Mouse (Mus musculus) layer of hippocampus, postnatal 14 days (tissue): ENCODE data around the gene Slc26a9. TPM values are rescaled to one million over a fixed set of nuclear protein-coding genes. Genes with fewer than 3 reads are reported as not detected.
"Not testable (repeated sequence)": the region's sequence is repeated elsewhere in the genome, so short reads cannot be mapped to it uniquely, and the experiment has no call there.

ENCODE experiments used
- DNase-seq, 2 experiments: peaks; one replicate each; pipeline ENCODE4 v3.0.0; 2021 to 2022; ENCODE audit warnings: low spot score in 2 of 2, mixed read lengths in 1 of 2
- total RNA-seq, 2 experiments: library from RNA; stranded (reverse); gene quantifications; 2 replicates each; pipeline ENCODE4 v1.2.3; 2021

The Slc26a9 gene
- total RNA-seq, 2 experiments from 2014 or later = 0.26 to 0.30 TPM

DNA sequence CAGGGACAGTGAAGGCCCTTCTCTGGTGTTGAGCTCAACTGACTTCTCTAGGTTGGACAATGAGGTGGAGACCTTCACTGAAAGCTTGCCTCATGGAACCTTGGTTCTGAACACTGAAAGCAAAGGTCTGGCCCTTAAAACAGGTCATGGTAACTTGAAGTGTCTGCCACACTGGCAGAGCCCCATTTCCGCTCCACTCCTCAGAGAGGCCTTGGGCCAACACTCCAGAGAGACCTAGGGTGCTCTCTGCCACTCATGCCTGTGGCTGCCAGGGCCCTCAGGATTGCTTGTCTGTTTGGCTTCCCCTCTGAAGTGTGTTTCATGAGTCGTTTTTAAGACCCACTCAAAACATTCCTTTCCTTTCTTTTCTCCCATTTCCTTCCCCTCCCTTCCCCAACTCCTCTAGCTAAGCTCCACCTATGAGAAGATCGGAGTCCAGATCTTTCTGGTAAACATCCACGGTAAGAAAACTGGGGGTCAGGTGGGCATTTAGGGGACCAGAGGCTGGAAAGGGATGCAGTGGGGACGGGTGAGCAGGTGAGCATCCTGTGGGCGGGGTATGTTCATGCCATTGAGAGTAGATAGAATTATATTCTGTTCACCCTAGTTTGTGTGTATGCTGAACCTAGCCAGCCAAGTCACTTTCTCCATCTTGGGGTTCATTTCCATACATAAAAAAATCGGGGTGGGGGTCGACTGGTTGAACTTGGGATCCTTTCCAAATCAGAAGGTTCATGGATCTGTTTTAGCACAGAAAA is 20.9 kb downstream of the Slc26a9 start:
- DNase-seq = no peak

DNA sequence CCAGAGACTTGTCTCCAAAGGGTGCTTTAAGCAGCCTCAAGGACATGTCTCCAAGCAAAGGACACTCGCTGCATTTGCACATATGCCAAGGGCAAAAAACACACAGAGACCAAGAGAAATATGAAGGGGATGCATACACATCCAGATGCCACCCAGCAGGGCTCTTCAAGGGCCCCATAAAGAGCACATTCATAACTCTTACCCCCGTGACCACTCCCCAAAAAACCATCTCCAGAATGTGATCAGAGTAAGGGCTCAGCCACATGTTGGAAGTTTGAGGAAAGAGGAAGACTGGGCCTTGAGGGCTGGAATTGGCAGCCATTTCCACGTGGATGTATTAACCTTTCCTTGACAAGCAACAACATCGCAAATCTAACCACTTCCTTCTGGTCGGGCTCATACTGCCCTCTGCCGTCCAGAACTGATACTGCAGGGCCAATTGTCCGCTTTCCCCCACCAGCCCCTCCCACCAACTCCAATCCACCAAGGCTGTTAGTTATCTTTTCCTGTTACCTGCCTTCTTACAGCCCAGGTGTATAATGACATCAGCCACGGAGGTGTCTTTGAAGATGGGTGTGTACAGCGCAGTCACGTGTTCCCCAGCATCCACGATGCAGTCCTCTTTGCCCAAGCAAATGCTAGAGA is 21.7 kb downstream of the Slc26a9 start:
- DNase-seq = peak; percentile 86

DNA sequence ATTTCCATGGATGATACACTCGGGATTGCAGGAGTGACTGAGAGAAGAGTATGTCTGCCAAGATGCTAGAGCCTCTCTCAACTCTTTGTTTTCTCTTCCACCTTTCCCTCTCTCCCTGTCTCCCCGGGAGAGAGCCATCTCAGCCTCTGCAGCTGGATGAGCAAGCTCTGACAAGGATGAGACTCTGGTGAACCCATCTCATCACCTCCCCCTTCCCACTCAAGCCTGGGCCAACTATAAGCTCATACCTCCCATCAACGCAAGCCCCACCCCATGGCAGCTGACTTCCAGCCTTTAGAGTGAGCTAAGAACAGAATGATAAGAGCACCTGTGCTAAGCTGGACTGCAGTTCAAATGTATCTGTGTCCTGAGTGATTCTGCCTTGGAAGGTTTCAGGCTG is 25.5 kb downstream of the Slc26a9 start:
- DNase-seq = no peak

DNA sequence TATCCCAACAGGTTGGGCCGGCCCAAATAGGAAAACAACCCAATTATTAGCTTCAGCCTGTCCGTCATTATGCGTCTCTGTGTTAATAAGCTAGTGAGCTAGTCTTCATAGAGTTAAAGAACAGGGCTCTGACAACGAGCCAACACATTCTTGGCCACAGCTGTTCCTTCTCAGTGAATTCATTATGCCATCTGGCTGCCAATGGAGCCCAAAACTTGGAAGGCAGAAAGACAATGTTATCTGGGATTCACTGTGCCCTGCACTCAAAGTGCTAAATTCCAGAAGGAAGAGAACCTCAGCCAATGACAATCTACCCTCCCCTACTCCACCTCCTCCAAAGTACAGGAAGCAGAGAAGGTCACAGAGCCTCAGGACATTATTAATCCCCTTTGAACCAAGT is 26.8 kb downstream of the Slc26a9 start:
- DNase-seq = peak; percentile 80 to 93

DNA sequence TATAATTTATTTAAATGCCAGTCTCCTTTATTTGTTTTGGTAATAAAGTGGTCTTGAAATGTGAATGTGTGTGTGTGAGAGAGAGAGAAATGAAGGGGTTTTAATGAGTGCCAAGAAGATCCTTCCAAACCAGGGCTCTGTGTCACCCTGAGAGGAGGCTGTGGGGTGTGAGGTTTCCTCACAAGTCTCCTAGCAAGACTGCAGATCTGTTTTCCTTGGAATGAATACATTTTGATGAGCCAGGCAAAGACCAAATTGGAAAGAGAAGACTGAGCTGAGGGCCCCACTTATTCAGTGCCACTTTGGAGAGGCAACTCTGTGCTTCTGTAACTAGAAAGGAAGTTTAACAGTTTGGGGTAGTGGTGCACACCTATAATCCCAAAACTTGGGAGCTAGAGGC is 27.6 kb downstream of the Slc26a9 start:
- DNase-seq = no peak

DNA sequence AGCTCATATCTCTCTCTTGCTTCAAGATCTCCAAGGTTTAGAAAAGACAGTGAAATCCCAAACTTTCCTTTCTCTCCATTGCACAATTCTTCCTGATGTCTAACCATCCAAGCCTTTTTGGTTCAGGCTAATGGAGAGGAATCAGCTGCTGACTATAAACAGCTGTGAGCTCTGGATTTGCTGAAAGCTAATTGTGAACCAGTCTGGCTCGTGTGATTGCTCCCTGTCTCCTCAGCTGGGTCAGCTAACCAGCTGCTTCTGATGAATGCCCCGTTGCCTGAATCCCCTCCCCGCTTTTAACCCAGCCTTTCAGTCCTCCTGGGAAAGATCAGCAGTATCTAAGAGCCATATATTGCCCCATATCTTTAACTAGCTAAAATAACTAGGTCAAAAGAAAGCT is 50.8 kb downstream of the Slc26a9 start:
- DNase-seq = no peak

DNA sequence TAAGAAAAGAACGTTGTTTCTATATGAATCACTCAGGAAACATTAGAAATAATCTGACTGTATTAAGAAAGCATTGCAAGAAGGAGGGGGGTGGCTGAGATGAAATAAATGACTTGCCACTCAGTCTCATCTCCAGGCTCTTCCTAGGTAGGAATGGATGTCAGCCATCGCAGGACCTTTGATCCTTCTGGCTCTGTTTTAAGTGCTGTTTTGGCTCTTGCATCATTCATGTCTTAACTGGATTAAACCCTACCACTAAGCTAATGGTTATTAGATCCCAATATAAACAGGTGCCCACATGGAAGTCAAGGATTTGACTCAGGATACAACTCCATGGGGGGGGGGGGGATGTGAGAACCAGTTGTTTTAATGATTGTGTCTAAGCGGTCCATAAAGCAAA is 51.3 kb downstream of the Slc26a9 start:
- DNase-seq = no peak

DNA sequence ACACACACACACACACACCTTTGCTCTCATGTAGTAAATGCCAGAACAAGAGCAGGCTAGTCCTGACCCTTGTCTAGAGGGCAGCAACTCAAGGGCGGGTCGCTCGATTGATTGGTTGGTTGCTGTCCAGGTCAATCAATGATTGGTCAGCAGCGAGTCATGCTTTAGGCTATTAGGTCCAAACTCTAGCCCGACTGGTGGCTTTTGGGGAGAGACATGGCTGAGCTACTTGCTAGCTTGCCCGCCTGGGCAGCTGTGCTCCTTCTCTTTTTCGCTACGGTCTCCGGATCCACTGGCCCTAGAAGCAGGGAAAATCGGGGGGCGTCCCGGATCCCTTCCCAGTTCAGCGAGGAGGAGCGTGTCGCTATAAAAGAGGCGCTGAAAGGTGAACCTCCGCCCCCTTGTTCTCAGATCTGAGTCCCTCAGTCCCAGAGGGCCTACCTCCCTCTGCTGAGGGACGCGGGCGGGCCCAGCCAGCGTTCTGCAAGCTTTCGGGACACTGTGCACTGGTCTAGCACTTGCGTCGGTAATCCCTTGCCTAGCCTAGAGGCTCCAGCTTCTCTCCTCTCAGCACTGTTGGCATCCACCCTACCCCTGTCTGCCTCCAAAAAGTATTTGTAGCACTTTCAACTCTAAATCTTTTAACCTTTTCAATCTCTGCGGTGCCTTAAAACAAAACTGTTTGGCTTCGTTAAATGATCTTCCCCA is 53.5 kb downstream of the Slc26a9 start, which contains the start of gene Pm20d1:
Gene Pm20d1, plus strand, starts transcription at position 180 of the 708 bp plus-strand sequence.
- DNase-seq = peak in 1 of 2 experiments; percentile 16

DNA sequence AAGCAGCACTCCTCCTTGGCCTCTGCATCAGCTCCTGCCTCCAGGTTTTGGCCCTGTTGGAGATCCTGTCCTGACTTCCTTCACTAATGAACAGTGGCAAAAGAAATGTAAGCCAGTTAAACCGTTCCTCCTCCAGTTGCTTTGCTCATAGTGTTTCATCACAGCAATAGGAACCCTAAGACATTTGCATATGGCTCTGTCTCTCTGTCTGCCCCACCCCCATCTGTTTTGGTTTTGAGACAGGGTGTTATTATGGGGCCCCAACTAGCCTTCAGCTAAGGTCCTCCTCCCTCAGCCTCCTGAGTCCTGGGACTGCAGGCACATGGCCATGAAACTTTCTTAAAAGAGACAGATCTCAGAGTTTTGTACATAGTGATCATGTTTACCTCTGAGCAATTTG is 56.2 kb downstream of the Slc26a9 start:
- no peak for DNase-seq

DNA sequence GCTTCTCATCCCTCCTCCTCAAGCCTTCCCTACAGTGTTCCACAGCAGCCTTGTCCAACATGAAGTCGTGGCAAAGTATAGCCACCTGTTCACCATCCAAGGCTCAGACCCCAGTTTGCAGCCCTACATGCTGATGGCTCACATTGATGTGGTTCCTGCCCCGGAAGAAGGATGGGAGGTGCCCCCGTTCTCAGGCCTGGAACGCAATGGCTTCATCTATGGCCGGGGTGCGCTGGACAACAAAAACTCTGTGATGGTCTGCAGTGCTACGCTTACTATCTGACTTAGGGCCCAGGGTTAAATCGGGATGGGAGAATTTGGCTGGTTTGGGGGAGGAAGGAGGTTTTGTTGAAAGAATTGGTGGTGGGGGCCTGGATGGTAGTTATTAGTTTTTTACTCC is 57.2 kb downstream of the Slc26a9 start:
- no peak for DNase-seq

DNA sequence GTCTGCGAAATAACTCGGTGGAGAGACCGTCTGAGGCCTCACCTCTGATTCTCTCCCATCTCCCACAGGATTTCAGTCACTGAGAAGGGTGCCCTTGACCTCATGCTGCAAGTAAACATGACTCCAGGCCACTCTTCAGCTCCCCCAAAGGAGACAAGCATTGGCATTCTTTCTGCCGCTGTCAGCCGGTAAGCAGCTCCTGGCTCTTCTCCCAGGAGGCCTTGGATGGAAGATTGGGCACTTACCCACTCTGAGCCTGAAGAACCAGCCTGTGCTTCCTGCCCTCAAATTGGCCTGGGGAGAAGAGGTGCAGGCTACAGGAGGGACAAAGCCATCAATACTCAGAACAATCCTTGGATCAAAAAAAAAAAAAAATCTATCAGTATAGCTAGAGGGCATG is 58.8 kb downstream of the Slc26a9 start:
- DNase-seq = no peak

DNA sequence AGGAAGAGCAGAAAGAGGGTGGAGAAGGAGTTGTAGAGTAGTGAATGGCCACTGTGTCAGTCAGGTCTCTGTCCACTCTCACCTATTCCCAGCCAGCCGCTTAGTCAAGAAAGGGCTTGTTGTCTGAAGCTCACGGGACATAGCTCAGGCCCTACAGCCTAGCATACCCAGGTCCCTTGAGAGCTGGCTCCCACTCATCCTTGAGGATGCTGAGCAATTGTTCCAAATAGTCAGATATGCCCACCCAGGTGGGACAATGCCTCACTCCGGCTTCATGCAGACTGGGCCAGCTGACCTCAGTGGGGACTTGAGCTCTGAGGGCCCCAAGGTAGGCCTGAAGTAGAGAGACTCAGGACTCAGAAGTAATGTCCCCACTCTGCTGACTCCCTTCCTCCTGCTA is 60.3 kb downstream of the Slc26a9 start:
- no peak for DNase-seq

DNA sequence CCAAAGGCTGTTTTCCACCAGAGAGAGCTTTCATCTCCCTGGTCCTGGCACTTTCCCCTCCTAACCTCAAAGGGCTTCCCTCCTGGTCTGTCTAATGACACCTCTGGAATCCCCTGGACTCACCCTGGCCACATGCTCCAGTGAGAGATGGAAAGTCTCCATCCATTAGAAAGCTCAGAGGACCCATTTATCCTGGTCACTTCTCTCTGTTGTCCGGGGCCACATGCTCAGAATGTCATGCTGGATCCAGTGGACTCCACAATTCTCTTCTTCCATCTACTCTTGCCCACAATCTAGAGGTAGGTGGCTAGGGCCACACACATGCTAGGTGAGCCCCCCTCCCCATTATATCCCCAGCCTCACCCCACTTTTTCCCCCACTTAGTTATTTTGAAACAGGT is 65.2 kb downstream of the Slc26a9 start:
- DNase-seq = no peak

DNA sequence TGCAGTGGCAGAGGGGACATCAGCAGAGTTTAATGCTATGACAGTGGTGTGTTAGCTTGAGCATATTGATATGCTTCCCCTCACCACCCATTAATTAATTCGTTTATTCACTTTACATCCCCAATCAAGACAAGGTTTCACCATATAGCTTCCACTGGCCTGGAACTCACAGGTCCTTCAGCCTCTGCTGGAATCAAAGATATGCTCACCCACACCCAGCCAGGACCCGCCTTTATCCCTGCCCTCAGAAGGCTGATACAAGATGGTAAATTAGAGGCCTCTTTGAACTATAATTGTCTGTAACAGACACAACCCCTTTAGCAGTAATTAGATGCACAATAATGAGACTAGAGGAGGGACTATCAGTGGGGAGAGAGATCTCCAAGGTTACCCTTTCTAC is 65.8 kb downstream of the Slc26a9 start:
- no peak for DNase-seq

DNA sequence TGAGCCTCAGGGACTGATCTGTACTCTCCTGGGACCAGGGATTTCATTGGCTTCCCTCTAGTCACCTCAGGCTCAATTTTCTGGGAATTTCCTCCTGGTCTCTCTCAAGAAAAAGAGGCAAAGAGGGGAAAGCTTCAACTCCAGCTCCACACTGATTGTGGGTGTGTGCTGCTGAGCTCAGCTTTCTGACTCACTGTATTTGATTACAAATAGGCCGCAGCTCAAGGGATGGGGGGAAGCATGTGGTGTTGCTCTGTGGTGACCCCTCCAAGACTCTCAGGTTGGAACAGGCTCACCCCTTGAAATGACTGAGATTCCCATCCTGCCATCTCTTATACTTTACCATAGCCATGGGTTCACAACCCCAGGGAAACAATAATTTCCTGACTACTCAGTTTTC is 67.6 kb downstream of the Slc26a9 start:
- no peak for DNase-seq

DNA sequence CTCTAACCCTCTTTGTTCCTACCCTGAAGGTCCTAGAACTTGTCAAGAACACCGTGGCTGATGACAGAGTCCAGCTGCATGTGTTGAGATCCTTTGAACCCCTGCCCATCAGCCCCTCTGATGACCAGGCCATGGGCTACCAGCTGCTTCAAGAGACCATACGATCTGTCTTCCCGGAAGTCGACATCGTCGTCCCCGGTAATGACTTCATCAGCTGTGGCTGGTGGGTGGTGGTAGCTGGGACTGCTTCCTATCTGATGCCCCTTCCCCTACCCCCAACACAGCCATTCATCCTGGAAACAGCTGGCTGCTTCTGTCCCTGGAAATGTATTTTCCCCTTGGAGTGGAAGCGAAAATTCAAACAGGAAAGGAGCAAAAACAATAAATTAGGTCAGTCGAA is 68.2 kb downstream of the Slc26a9 start:
- DNase-seq = no peak

DNA sequence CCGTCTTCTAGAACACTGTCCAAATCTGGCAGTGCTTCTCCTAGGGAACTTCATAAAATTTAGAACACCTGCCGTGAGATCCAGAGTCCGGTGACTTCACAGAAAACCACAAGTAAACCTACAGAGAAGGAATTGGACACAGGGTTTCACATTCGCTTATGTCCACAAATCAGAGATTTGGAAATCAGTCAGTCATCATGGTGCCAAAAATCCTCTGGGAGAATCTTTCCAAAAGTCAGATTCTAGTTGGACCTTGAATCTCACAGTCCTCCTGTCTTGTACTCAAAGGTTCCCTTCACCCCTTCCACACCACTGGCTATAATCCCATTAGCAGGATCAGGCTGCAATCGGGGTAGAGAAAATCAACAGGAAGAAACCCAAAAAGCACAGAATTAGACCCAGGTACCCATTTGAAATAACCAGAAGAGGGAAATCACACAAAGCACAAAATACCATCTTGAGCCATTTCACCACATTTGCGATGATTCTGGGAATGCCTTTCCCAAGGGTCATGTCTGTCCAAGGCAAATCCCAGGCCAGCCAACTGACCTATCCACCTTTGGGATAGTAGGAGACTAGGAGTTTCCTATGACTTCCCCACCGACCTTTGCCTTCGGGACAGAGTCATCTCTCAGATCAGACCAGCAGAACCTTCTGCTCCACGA is 68.9 kb downstream of the Slc26a9 start:
- no peak for DNase-seq

DNA sequence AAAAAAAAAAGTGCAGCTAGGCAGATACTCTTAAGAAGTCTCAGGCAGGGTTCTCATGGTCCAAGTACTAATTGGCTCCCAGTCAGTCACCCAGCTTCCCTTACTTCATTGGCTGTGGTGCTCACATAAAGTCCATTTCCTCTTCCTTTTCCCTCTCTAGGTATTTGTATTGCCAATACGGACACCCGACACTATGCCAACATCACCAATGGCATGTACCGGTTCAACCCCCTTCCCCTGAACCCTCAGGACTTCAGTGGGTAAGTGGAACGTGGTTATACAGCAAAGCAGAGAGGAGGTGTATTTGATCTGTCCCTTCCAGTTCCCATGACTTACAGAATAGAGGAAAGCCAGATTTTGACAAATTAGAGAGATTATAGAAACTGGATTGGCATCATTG is 69.9 kb downstream of the Slc26a9 start:
- no peak for DNase-seq

DNA sequence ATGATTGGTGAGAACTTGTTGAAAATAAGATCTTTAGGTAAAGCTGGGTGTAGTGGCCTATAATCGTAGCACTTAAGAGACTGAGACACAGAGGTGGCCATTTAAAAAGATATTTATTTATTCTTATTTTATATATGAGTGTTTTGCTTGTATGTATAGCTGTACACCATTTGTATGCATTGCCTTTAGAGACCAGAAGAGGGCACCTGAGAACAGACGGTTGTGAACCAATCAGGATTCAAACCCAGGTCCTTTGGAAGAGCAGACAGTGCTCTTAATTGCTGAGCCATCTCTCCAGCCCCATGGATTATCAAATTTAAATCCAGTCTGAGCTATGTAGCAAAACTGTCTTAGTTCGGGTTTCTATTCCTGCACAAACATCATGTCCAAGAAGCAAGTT is 70.4 kb downstream of the Slc26a9 start:
- no peak for DNase-seq

DNA sequence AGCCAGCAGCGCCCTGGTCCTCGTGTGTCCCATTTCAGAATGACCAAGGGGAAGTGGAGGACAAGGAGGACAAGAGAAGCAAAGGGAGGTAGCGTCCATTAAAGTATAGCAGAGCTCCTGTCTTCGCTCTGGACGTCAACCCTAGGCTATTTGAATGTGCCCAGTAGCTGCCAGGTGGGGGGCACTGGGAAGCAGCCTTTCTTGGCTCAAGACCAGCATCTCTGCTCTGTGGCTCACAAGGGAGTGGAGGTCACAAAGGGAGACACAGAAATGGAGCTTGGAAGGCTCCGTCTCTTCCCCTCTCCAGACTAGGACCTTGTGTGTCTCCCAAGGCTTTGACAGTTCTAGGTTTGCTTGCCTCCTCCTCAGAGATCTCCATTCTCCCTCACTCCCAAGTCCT is 73.1 kb downstream of the Slc26a9 start:
- no peak for DNase-seq

DNA sequence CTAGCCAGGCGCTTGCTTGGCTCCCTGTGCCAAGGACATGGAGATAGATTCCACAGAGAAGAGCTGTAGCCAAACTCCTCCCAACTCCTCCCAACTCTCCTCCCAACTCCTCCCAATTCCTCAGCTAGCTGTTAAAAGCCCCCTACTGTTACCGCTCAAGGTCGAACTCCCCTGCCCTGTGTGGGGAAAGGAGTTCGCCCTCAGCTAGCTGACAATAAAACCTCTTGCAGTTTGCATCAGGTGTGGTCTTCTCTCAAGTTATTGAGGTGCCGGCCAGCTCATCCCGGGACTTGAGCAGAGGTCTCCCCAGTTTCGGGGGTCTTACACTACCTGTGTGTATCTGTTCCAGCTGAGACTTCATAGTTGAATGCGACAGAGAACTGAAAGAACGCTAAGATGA is 76.5 kb downstream of the Slc26a9 start:
- DNase-seq = not testable (repeated sequence)

DNA sequence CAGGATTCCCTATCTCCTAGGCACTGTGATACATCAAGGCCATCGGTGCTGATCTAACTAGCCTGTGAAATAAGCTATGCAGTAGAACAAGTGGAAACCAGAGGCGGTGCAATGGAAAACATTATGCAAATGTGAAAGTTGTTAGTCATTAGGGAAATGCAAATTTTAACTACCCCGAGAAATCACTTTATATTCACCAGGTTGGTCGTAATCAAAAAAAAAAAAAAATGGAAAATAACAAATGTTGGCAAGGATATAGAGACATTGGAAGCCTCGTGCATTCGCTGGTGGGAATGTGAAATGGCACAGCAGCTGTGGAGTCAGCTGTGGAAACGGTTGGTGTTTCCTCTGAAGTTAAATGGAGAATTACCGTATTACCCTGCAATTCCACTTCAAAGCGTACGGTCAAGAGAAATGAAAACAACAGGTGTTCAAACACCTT is 77.1 kb downstream of the Slc26a9 start:
- no peak for DNase-seq
